Mouse (Mus musculus) intestine, embryonic 15.5 days (tissue): ENCODE measurements at regions not wholly inside any gene's neighbourhood (a gene's known extent, or its start where the extent isn't known, plus 50 kb on each side); places are given as distances from the start of the nearest gene placed in this dataset.

Source experiments
- ATAC-seq: fragments of 200-750 bp; cut with Nextera tagmentation; 2 replicates; pipeline ENCODE4 v1.8.0; 2017; ENCODE audit warnings: moderate TSS enrichment, moderate library complexity
- H3K27ac ChIP-seq: fragments of 300-500 bp; sonication (generic); 2 replicates; pipeline ENCODE4 v1.5.1; 2015; ENCODE audit warnings: mild to moderate bottlenecking, inconsistent platforms
- H3K27me3 ChIP-seq: fragments of 300-500 bp; sonication (generic); replicated peaks from 2 replicates; pipeline ENCODE4 v1.6.1; 2015; ENCODE audit warnings: inconsistent platforms
- H3K36me3 ChIP-seq: fragments of 300-500 bp; sonication (generic); 2 replicates; pipeline ENCODE4 v1.6.1; 2015; ENCODE audit warnings: inconsistent platforms
- H3K4me1 ChIP-seq: fragments of 300-500 bp; sonication (generic); replicated peaks from 2 replicates; pipeline ENCODE4 v1.6.1; 2015; ENCODE audit warnings: inconsistent platforms
- H3K4me2 ChIP-seq: fragments of 300-500 bp; sonication (generic); replicated peaks from 2 replicates; pipeline ENCODE4 v1.6.1; 2015; ENCODE audit warnings: mild to moderate bottlenecking, inconsistent platforms
- H3K4me3 ChIP-seq: fragments of 300-500 bp; sonication (generic); replicated peaks from 2 replicates; pipeline ENCODE4 v1.5.1; 2015; ENCODE audit warnings: inconsistent platforms
- H3K9ac ChIP-seq: fragments of 300-500 bp; sonication (generic); 2 replicates; pipeline ENCODE4 v1.6.1; 2015; ENCODE audit warnings: inconsistent platforms
- H3K9me3 ChIP-seq: fragments of 300-500 bp; sonication (generic); 2 replicates; pipeline ENCODE4 v1.6.1; 2016; ENCODE audit warnings: inconsistent platforms
- WGBS: fragments of 180-500 bp; shearing (Covaris S2); methylation state at CpG from one replicate; pipeline ENCODE4 v1.1.7; 2015; 5-methylcytosine and 5-hydroxymethylcytosine counted together

GRCm38 (mm10) chr13:54321011-54321410, 50.1 kb upstream of the Cplx2 start:
- ATAC-seq, result no peak
- Histone ChIP-seq H3K4me3 (no peak overlapping the region), H3K27ac (no peak overlapping the region), H3K36me3 (no peaks in the 10 kb centered on the region), H3K9ac (no peak overlapping the region), H3K4me2 (no peak overlapping the region), H3K27me3 (no peaks in the 10 kb centered on the region), H3K4me1 (no peaks in the 10 kb centered on the region), H3K9me3 (no peaks in the 10 kb centered on the region)
- 69% methylated on average over 14 of the region's 14 CpGs for WGBS
